Mouse (Mus musculus) left cerebral cortex, postnatal 25 days (tissue): ENCODE data around the gene Arxes1. TPM values are rescaled to one million over a fixed set of nuclear protein-coding genes. Genes with fewer than 3 reads are reported as not detected.
A peak's percentile ranks its signal among the peaks of the same experiment; 100 is the strongest.
"Not testable (repeated sequence)": the region's sequence is repeated elsewhere in the genome, so short reads cannot be mapped to it uniquely, and the experiment has no call there.

Experiments
- DNase-seq, 2 experiments: peaks; one replicate each; pipeline ENCODE4 v3.0.0; 2022; ENCODE audit warnings: low spot score in 2 of 2, mixed read lengths in 1 of 2
- intact Hi-C: fragments of 180-260 bp; cut with DNase I; formaldehyde crosslinking; loops from one replicate; pipeline ENCODE4 v1.15.1; 2025
- total RNA-seq, 2 experiments: library from RNA; stranded (reverse); gene quantifications; 2 replicates each; pipeline ENCODE4 v1.2.3; 2021

Gene Arxes1
- total RNA-seq, result 10 to 100 TPM; 40.7 to 41.9 TPM

GRCm38 (mm10) chrX:136032799-136033763 is at the start of gene Arxes1:
Gene Arxes1, plus strand, starts transcription at chrX:136033367.
- intact Hi-C loops, result not testable (repeated sequence)
- peak; percentile 16 to 30 for DNase-seq

- peak; percentile 28 to 64 for DNase-seq
- intact Hi-C loops, result no loop called here
Observed at GRCm38 (mm10) chrX:135984539-135985260, 48.5 kb upstream of the Arxes1 start.

GRCm38 (mm10) chrX:135986267-135986666 is 46.9 kb upstream of the Arxes1 start:
- intact Hi-C loops, result no loop called here
- no peak for DNase-seq

GRCm38 (mm10) chrX:135990661-135991060 is 42.5 kb upstream of the Arxes1 start:
- intact Hi-C loops, result no loop called here
- DNase-seq, result no peak

- intact Hi-C loops, result not testable (repeated sequence)
Observed at GRCm38 (mm10) chrX:135993192-135993594, 40.0 kb upstream of the Arxes1 start.

GRCm38 (mm10) chrX:135993664-135994119 is 39.5 kb upstream of the Arxes1 start, which contains the start of gene Arxes2:
Gene Arxes2, plus strand, starts transcription at chrX:135993824.
- peak in 1 of 2 experiments; percentile 11 for DNase-seq
- intact Hi-C loops, result not testable (repeated sequence)

More at GRCm38 (mm10) chrX:135993192-135993594, 40.0 kb upstream of the Arxes1 start:
- DNase-seq, result not testable (repeated sequence)

GRCm38 (mm10) chrX:136007199-136007843 is 25.8 kb upstream of the Arxes1 start:
- intact Hi-C loops, result no loop called here

GRCm38 (mm10) chrX:136014392-136014791 is 18.8 kb upstream of the Arxes1 start:
- no peak for DNase-seq
- intact Hi-C loops, result no loop called here

More at GRCm38 (mm10) chrX:136007199-136007843, 25.8 kb upstream of the Arxes1 start:
- no peak for DNase-seq

- intact Hi-C loops, result no loop called here
- DNase-seq, result no peak
Observed at GRCm38 (mm10) chrX:136030331-136030730, 2.8 kb upstream of the Arxes1 start.

- DNase-seq, result no peak
- intact Hi-C loops, result no loop called here
Observed at GRCm38 (mm10) chrX:136043726-136044125, 10.6 kb downstream of the Arxes1 start.

GRCm38 (mm10) chrX:136047528-136047927 is 14.4 kb downstream of the Arxes1 start:
- intact Hi-C loops, result loop anchor here (2.0 to 5.0 kb wide), 2 partner anchors 61 to 275 kb away; no protein-coding TSS in a partner anchor
- DNase-seq, result peak; percentile 71 to 81

- no peak for DNase-seq
- intact Hi-C loops, result no loop called here
Observed at GRCm38 (mm10) chrX:136051219-136051618, 18.1 kb downstream of the Arxes1 start.

- no peak for DNase-seq
- intact Hi-C loops, result no loop called here
Observed at GRCm38 (mm10) chrX:136060698-136061097, 27.5 kb downstream of the Arxes1 start.

GRCm38 (mm10) chrX:136067201-136067991 is 34.2 kb downstream of the Arxes1 start:
- intact Hi-C loops, result not testable (repeated sequence)

GRCm38 (mm10) chrX:136068020-136068419 is 34.9 kb downstream of the Arxes1 start, which contains the start of gene Bex2:
Gene Bex2, minus strand, starts transcription at chrX:136068236.
- intact Hi-C loops, result not testable (repeated sequence)
- peak; percentile 3 to 59 for DNase-seq

More at GRCm38 (mm10) chrX:136067201-136067991, 34.2 kb downstream of the Arxes1 start:
- DNase-seq, result peak; percentile 6 to 23
